Mouse (Mus musculus): ENCODE results near the gene Adap2.

Gene Adap2

GRCm38 (mm10) chr11:80200326-80200725 is 46.4 kb downstream of the Adap2 start:
- peak; percentile 46 to 55 for DNase-seq

GRCm38 (mm10) chr11:80202296-80202695 is 48.4 kb downstream of the Adap2 start:
- no peak for DNase-seq

- no peak for DNase-seq
Observed at GRCm38 (mm10) chr11:80204037-80204436, 50.1 kb downstream of the Adap2 start.

GRCm38 (mm10) chr11:80204941-80205340 is 51.0 kb downstream of the Adap2 start:
- DNase-seq: no peak

- no peak for DNase-seq
Observed at GRCm38 (mm10) chr11:80208465-80208859, 54.6 kb downstream of the Adap2 start.

GRCm38 (mm10) chr11:80208860-80209800 is 55.2 kb downstream of the Adap2 start, which contains the start of gene Rhot1:
Rhot1 (plus strand) TSS chr11:80209019.
- peak; percentile 98 for DNase-seq

- DNase-seq: no peak
Observed at GRCm38 (mm10) chr11:80210321-80210720, 56.4 kb downstream of the Adap2 start.

- no peak for DNase-seq
Observed at GRCm38 (mm10) chr11:80212282-80212681, 58.4 kb downstream of the Adap2 start.

GRCm38 (mm10) chr11:80215291-80215690 is 61.4 kb downstream of the Adap2 start:
- DNase-seq: peak in 1 of 2 experiments; percentile 6

- DNase-seq: peak in 1 of 2 experiments; percentile 11
Observed at GRCm38 (mm10) chr11:80218657-80219293, 64.9 kb downstream of the Adap2 start.
